Mouse (Mus musculus) adrenal gland, postnatal 10 days (tissue): Measurements from ENCODE around the gene Akap6. TPM values are rescaled to one million over a fixed set of nuclear protein-coding genes. Genes with fewer than 3 reads are reported as not detected.
"Not testable (repeated sequence)": the region's sequence is repeated elsewhere in the genome, so short reads cannot be mapped to it uniquely, and the experiment has no call there.

ENCODE experiments used
- DNase-seq: peaks from one replicate; pipeline ENCODE4 v3.0.0; 2021; ENCODE audit warnings: mixed read lengths
- total RNA-seq, 2 experiments: library from RNA; stranded (reverse); gene quantifications; 2 replicates each; pipeline ENCODE4 v1.2.3; 2021

Akap6 gene
- total RNA-seq, 2 experiments from 2014 or later, result 4.2 to 11.6 TPM

GRCm38 (mm10) chr12:52711857-52712640 lies 12.9 kb downstream of the Akap6 start:
- no peak for DNase-seq

GRCm38 (mm10) chr12:52718392-52718791 lies 19.2 kb downstream of the Akap6 start:
- DNase-seq, result no peak

GRCm38 (mm10) chr12:52719232-52719631 lies 20.0 kb downstream of the Akap6 start:
- DNase-seq, result no peak

- DNase-seq, result no peak
Measured at GRCm38 (mm10) chr12:52719681-52720080, 20.5 kb downstream of the Akap6 start.

GRCm38 (mm10) chr12:52724039-52724615 lies 24.9 kb downstream of the Akap6 start:
- not testable (repeated sequence) for DNase-seq

GRCm38 (mm10) chr12:52726434-52727231 lies 27.4 kb downstream of the Akap6 start:
- no peak for DNase-seq

DNA sequence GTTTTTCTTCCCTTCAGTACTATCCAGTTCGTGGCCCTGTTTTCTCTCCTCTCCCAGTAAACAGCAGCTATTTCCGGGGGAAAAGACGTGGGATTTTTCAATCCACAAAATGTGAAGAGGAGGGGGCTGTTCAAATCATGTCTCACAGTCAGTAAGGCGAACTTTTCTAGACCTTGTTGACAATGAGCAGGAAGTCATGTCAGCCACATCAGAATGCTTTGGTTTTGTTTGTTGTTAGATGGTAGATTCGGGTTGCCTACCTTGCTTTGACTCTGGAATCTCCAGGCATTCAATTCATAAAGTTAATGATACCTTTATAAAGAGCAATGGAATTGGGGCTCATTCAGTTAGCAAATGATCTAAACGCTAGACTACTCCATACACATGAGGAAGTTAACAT lies 30.2 kb downstream of the Akap6 start:
- no peak for DNase-seq

DNA sequence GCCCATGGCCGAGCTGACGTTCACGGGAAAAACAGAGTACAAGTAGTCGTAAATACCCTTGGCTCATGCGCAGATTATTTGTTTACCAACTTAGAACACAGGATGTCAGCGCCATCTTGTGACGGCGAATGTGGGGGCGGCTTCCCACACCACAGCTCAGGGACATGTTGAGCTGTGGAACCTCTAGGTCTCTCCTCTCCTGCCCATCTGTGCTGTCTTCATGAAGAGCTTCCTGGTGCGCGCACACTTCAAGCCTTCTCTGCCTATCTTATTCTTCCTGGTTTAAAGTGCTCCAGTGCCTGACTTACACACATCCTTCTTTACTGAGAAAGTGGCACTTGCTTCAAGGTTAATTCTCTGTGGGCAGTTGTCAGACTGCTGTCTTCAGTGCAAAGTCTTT lies 36.0 kb downstream of the Akap6 start:
- DNase-seq, result not testable (repeated sequence)

GRCm38 (mm10) chr12:52737151-52737550 lies 38.0 kb downstream of the Akap6 start:
- no peak for DNase-seq

- DNase-seq, result no peak
Measured at GRCm38 (mm10) chr12:52739326-52739725, 40.1 kb downstream of the Akap6 start.

DNA sequence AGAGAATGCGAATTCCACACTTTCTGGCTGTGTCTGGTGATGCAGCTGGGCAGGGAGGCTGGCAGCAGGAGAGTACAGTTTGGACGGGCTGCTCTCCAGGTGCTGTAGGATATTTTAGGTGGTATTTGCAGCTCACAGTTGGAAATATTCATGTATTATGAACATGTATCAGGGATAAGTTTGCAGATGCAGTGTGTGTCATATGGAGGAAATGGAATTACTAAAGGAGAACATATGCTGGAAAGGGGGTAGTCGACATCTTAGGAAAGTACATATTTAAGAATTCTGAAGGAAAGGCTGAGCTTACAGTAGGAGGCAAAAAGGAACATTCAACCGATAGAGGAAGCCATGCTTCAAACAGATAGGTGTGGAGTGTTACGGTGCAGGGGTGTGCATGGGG lies 42.6 kb downstream of the Akap6 start:
- DNase-seq, result no peak

DNA sequence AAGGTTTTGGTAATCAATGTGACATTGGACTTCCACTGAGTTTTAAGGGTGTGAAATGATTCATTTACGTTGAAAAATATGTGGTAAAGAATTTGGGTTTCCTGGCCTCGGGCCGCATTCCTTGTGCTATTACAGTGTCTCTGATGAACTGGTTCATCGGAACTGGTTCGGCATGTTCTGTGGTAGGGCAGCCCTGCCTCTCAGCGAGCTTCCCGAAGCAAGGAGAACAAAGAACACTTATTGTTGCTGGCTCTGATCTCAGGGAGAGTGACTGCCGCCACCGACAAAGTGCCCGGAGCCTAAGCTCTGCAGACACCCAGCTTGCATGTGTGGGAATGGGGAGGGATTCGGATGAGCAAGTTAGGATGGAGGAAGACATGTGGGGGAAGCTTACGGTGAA lies 50.8 kb downstream of the Akap6 start:
- no peak for DNase-seq

- no peak for DNase-seq
Measured at GRCm38 (mm10) chr12:52755649-52756048, 56.5 kb downstream of the Akap6 start.

GRCm38 (mm10) chr12:52757881-52758280 lies 58.7 kb downstream of the Akap6 start:
- no peak for DNase-seq

DNA sequence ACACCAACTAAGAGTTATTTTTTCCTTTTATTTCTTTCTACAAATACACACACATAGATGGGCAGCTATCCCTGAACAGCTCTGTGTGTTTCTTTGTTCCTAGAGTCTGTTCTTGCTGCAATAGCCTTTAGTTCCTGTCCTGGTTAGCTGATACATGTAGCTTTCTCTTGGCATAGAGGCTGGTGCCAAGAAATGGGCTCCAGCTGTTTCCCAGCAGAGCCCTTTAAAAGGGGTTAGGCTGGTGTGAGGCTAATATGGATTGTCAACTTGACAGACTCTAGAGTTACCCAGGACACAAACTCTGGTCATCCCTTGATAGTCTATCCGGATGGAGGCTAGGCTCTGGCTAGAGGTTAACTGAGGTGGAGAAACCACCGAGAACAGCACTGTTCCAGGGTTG lies 64.9 kb downstream of the Akap6 start:
- DNase-seq, result no peak

DNA sequence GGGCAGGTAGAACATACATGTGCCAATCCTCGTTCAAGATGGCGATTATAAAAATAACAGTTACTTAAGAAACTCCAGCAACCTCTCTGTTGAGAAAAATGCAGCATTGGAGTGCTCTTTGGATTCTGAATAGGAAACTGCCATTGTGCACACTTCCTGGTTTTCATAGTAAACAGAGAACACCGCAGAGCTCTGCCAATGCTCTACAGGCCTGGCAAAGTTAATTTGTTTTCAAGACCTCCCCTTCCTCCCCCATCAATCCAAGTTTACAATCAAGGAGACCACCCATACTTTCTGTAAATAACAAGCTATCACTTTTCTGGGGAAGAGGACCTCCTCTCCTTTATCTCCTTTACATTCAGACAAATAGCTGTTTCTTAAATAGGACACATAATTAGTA lies 65.6 kb downstream of the Akap6 start:
- DNase-seq, result no peak

DNA sequence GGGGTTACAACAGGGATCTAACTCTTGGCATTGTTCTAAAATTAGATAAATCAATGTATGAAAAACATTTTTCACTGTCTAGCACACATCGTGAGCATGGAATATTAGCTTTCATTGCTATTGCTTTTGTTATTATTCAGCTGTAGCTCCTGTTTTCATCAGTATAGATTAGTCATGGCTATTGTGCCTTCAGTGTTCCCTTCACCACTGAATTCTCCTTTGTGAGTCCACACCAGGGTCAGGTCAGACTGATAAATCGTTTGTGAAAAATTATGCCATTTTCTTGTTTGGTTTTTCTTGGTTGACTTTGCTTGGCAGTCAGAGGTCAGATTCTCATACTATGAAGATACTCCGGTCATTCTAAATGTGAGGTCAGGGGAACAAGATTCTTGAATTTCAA lies 70.4 kb downstream of the Akap6 start:
- no peak for DNase-seq

- no peak for DNase-seq
Measured at GRCm38 (mm10) chr12:52771931-52772330, 72.7 kb downstream of the Akap6 start.

DNA sequence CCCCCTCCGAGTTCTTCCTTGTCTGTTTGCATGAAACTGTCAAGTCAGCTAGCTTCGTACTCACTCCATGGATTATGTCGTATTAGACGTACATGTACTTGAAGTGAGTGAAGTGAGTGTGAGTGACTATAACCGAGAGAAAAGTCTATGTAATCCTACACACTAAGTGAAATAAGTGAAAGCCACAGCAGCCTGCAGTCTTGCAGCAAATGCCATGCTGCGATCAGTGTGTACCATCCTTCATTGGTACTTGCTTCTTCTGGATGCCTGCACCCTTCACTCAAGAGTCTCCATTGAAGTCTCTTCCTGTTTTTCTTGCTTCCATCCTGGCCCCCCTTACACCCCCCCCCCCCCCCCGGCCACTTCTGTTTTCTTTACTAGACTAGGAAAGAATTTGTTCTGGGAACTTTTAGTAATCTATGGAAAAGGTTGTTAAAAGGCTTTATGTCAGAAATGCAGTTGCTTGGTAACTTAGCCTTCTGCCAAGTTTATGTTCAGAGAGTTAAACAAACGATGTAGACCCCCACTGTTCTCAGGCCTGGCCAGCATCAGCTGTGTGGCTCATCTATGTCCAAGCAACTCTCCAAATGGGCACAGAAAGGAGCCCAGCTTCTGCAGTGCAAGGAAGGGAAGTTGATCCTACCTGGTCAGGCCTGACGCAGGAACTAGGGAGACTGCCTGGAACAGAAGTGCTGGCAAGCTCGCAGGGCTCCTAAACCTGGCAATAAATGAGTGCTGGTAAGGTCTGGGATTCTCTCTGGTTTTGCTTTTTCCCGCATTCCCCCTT lies 73.5 kb downstream of the Akap6 start:
- no peak for DNase-seq

DNA sequence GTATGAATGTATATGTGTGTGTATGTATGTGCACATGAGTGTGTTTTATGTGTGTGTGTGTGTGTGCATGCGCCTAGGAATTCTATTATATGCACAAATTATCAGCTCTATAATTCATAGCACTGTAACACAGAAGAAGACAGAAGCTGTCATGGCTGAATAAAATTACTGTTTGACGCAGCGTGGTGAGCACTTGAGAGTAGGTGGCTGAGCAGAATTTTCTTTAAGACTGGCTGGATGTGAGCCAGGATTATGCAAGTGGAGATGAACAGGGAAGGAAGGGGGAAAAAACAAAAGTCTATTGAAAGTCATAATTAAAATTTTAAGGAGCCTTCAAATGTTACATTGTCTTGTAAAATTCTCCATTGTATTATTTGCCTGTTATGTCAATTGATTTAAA lies 74.7 kb downstream of the Akap6 start:
- no peak for DNase-seq

- no peak for DNase-seq
Measured at GRCm38 (mm10) chr12:52774382-52774781, 75.2 kb downstream of the Akap6 start.

GRCm38 (mm10) chr12:52780216-52780615 lies 81.0 kb downstream of the Akap6 start:
- DNase-seq, result no peak
